Mouse (Mus musculus): ENCODE results near the gene Wapl. TPM values are rescaled to one million over a fixed set of nuclear protein-coding genes. Genes with fewer than 3 reads are reported as not detected.

The Wapl gene
- total RNA-seq, 1 experiment = 82.9 TPM

DNA sequence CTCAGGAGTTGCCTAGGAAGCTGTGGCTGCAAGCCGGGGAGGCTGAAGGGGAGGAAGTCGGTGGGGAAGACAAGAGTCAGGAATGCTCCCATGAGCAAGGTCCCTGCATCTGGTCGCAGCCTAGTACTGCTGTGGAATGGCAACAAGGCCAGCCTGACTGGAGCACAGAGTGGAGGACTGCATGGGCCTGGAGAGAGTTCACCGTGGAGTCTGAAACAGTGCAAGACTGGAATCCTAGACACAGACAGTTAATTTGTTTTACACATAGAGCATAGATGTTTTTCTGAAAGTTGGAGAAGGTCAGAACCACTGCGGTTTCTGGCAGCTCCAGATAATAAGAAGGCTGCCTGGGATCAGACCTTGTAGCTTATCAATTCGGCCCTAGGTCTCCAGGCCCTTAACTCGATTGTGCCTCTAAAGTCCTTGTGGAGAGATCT lies 13.4 kb upstream of the Wapl start:
- no peak for DNase-seq (ENCODE audit: low read depth, low spot score)
- in situ Hi-C loops (cut with MboI; ENCODE audit: low sequenced_read_pairs in 2 of 2, unreplicated experiment in 2 of 2) = no loop called here
- Histone ChIP-seq H3K4me3 (ENCODE audit: insufficient read depth in 1 of 2, low read depth in 1 of 2, low read length in 2 of 2, poor library complexity in 1 of 2, severe bottlenecking in 1 of 2) (no peak overlapping the region), H3K36me3 (ENCODE audit: control insufficient read depth, insufficient read depth, low read length, poor library complexity, severe bottlenecking) (no peaks in the 10 kb centered on the region), H3K9me3 (ENCODE audit: control insufficient read depth, insufficient read depth, low read depth, low read length) (no peaks in the 10 kb centered on the region), H3K4me1 (ENCODE audit: control insufficient read depth in 2 of 2, insufficient read depth in 2 of 2, low read length in 2 of 2, poor library complexity in 1 of 2) (peaks cover 9 to 24% of the 10 kb centered on the region in 2 experiments), H3K9ac (ENCODE audit: insufficient read depth, low read depth, low read length, poor library complexity, severe bottlenecking) (no peak overlapping the region), H3K27ac (ENCODE audit: insufficient read depth, low read depth, low read length, poor library complexity, severe bottlenecking) (peak overlapping the region; percentile 78)
- TF ChIP-seq CHD2 (IDR thresholded peaks at IDR 0.05; ENCODE audit: low read depth, low read length) (no peak), MAFK (IDR thresholded peaks at IDR 0.05; ENCODE audit: insufficient read depth, low read depth, low read length) (no peak), ZC3H11A (IDR thresholded peaks at IDR 0.05; ENCODE audit: borderline replicate concordance, low read depth, low read length) (no peak), HCFC1 (IDR thresholded peaks at IDR 0.05; ENCODE audit: borderline replicate concordance, insufficient read depth, low read length) (no peak), ZNF384 (IDR thresholded peaks at IDR 0.05; ENCODE audit: low read depth, low read length) (no peak)

- peak overlapping the region; percentile 55; the same call in 1 of the 2 replicates for H3K9ac ChIP-seq (ENCODE audit: insufficient read depth, low read depth, low read length, poor library complexity, severe bottlenecking)
- H3K4me1 ChIP-seq (ENCODE audit: control insufficient read depth in 2 of 2, insufficient read depth in 2 of 2, low read length in 2 of 2, poor library complexity in 1 of 2) = peaks cover 9 to 24% of the 10 kb centered on the region in 2 experiments
- H3K36me3 ChIP-seq (ENCODE audit: control insufficient read depth, insufficient read depth, low read length, poor library complexity, severe bottlenecking) = no peaks in the 10 kb centered on the region
- peak; percentile 76 for DNase-seq (ENCODE audit: low read depth, low spot score)
- in situ Hi-C loops (cut with MboI; ENCODE audit: low sequenced_read_pairs in 2 of 2, unreplicated experiment in 2 of 2) = no loop called here
- H3K27ac ChIP-seq (ENCODE audit: insufficient read depth, low read depth, low read length, poor library complexity, severe bottlenecking) = peak overlapping the region; percentile 88
- no peak for TF ChIP-seq HCFC1 (IDR thresholded peaks at IDR 0.05; ENCODE audit: borderline replicate concordance, insufficient read depth, low read length)
- no peak for TF ChIP-seq ZNF384 (IDR thresholded peaks at IDR 0.05; ENCODE audit: low read depth, low read length)
- no peak for TF ChIP-seq ZC3H11A (IDR thresholded peaks at IDR 0.05; ENCODE audit: borderline replicate concordance, low read depth, low read length)
- TF ChIP-seq CHD2 (IDR thresholded peaks at IDR 0.05; ENCODE audit: low read depth, low read length) = no peak
- TF ChIP-seq MAFK (IDR thresholded peaks at IDR 0.05; ENCODE audit: insufficient read depth, low read depth, low read length) = no peak
- no peaks in the 10 kb centered on the region for H3K9me3 ChIP-seq (ENCODE audit: control insufficient read depth, insufficient read depth, low read depth, low read length)
- peak overlapping the region; percentile 54 to 71 for H3K4me3 ChIP-seq (ENCODE audit: insufficient read depth in 1 of 2, low read depth in 1 of 2, low read length in 2 of 2, poor library complexity in 1 of 2, severe bottlenecking in 1 of 2)
These were observed 12.7 kb upstream of the Wapl start for GRCm38 (mm10) chr14:34660788-34661591.

DNA sequence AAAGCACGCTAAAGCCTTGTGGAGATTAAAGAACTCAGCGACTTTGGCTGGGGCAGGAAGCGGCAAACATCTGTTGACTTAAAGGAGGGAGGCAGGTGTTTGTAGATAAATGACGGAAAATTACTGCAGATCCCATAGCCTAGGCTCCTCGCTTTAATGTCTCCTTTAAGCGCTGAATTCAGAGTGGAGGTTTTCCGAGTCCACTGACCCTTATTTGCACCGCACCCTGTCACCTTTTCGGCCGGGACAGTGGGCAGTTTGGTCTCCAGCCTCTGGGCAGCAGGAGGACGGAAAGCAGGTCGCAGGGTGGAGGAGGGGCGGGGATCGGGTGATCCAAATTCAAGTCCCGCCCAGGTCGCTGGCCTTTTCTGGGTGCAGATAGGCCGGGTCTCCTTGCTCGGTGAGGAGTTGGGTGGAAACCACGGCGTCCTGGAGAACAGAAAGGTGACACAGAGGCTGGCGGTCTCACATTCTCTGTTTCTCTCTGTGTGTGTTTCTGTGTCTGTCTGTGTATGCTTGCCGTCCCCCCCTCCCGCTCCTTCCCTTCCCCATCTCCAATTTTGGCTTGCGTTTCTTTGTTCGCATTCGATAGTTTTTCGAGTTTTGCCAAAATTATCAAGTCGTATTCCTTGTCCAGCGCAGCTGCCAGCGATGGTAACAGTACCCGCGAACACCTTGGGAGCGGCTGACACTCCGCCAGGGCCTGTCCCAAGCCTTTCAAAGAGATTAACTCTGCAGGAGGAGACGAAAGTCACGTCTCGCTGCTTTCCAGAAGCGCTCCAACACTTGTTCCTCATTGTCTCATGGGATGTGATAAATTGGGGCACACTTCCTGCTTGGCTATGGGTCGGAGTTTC lies 11.9 kb upstream of the Wapl start:
- peaks cover 9 to 22% of the 10 kb centered on the region in 2 experiments for H3K4me1 ChIP-seq (ENCODE audit: control insufficient read depth in 2 of 2, insufficient read depth in 2 of 2, low read length in 2 of 2, poor library complexity in 1 of 2)
- TF ChIP-seq CHD2 (IDR thresholded peaks at IDR 0.05; ENCODE audit: low read depth, low read length) (no peak), ZNF384 (IDR thresholded peaks at IDR 0.05; ENCODE audit: low read depth, low read length) (no peak), HCFC1 (IDR thresholded peaks at IDR 0.05; ENCODE audit: borderline replicate concordance, insufficient read depth, low read length) (no peak), ZC3H11A (IDR thresholded peaks at IDR 0.05; ENCODE audit: borderline replicate concordance, low read depth, low read length) (no peak), MAFK (IDR thresholded peaks at IDR 0.05; ENCODE audit: insufficient read depth, low read depth, low read length) (no peak)
- DNase-seq (ENCODE audit: low read depth, low spot score) = peak; percentile 58
- peak overlapping the region; percentile 72 for H3K9ac ChIP-seq (ENCODE audit: insufficient read depth, low read depth, low read length, poor library complexity, severe bottlenecking)
- H3K36me3 ChIP-seq (ENCODE audit: control insufficient read depth, insufficient read depth, low read length, poor library complexity, severe bottlenecking) = no peaks in the 10 kb centered on the region
- in situ Hi-C loops (cut with MboI; ENCODE audit: low sequenced_read_pairs in 2 of 2, unreplicated experiment in 2 of 2) = no loop called here
- H3K9me3 ChIP-seq (ENCODE audit: control insufficient read depth, insufficient read depth, low read depth, low read length) = no peaks in the 10 kb centered on the region
- H3K27ac ChIP-seq (ENCODE audit: insufficient read depth, low read depth, low read length, poor library complexity, severe bottlenecking) = peak overlapping the region; percentile 88
- peak overlapping the region; percentile 54 to 71 for H3K4me3 ChIP-seq (ENCODE audit: insufficient read depth in 1 of 2, low read depth in 1 of 2, low read length in 2 of 2, poor library complexity in 1 of 2, severe bottlenecking in 1 of 2)

DNA sequence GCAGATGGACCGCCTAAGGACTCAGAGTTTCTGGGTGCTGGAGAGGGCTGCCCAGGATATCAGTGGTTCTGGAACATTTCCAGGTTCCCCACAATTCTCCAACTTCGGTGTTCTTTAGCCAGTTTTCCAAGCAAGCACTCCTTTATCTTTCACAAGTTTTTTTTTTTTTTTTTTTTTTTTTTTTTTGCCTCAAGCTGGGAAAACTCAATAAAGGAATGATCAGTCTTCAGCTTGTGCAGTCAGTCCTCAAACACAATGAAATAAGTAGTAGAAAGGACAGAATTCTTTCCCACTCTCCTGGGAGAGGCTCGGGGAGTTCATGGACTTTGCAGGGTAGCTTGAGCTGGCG lies 11.3 kb upstream of the Wapl start:
- peak overlapping the region; percentile 72; the same call in 1 of the 2 replicates for H3K9ac ChIP-seq (ENCODE audit: insufficient read depth, low read depth, low read length, poor library complexity, severe bottlenecking)
- peaks cover 7 to 21% of the 10 kb centered on the region in 2 experiments for H3K4me1 ChIP-seq (ENCODE audit: control insufficient read depth in 2 of 2, insufficient read depth in 2 of 2, low read length in 2 of 2, poor library complexity in 1 of 2)
- DNase-seq (ENCODE audit: low read depth, low spot score) = no peak
- H3K4me3 ChIP-seq (ENCODE audit: insufficient read depth in 1 of 2, low read depth in 1 of 2, low read length in 2 of 2, poor library complexity in 1 of 2, severe bottlenecking in 1 of 2) = peak overlapping the region; percentile 54 to 71
- no peaks in the 10 kb centered on the region for H3K36me3 ChIP-seq (ENCODE audit: control insufficient read depth, insufficient read depth, low read length, poor library complexity, severe bottlenecking)
- TF ChIP-seq CHD2 (IDR thresholded peaks at IDR 0.05; ENCODE audit: low read depth, low read length) (no peak), ZNF384 (IDR thresholded peaks at IDR 0.05; ENCODE audit: low read depth, low read length) (peak; percentile 65; the same call in 1 of the 2 replicates)
- H3K9me3 ChIP-seq (ENCODE audit: control insufficient read depth, insufficient read depth, low read depth, low read length) = no peaks in the 10 kb centered on the region
- in situ Hi-C loops (cut with MboI; ENCODE audit: low sequenced_read_pairs in 2 of 2, unreplicated experiment in 2 of 2) = no loop called here
- H3K27ac ChIP-seq (ENCODE audit: insufficient read depth, low read depth, low read length, poor library complexity, severe bottlenecking) = peak overlapping the region; percentile 88; the same call in 1 of the 2 replicates

All from ES-E14 (cell line).